Mouse (Mus musculus): ENCODE data around the gene Teddm1a.
A peak's percentile ranks its signal among the peaks of the same experiment; 100 is the strongest.

The Teddm1a gene

DNA sequence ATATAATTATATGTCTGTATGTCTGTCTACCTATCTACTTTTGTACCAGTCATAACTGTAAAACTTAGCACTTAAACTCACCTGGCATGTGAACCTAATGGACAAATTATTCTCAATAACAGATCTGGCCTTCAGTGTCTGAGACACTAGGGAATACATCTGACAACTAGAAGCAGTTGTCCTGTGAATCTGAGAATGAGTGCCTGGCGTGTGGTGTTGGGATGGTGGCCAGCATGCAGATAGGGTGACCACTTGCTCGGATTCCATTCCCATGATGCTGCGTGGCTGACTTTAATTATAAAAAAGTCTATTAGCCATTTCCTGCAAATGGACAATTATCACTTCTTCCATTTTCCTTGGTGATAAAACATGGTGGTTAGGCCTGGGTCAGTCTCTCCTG lies 14.3 kb downstream of the Teddm1a start:
- DNase-seq (ENCODE audit: low spot score) = no peak

DNA sequence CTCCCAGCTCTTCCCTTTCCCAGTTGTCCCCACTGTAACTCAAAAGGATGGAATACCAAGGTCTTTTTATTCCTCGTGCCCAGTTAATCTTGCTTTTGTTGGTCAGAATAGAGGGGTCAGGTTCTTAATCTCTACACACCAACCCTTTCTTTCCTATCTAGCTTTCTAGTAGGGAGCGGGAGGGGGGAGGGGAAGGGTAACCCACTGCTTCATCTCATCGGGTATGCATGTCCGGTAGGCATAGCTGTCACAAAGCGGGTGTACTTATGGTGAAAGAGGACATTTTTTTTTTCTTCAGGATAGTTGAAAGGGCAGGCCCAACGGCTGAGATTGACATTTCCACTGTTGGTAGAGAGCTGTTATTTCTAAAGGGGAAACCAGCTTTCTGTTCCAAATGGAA lies 16.7 kb downstream of the Teddm1a start:
- DNase-seq (ENCODE audit: low spot score) = no peak

DNA sequence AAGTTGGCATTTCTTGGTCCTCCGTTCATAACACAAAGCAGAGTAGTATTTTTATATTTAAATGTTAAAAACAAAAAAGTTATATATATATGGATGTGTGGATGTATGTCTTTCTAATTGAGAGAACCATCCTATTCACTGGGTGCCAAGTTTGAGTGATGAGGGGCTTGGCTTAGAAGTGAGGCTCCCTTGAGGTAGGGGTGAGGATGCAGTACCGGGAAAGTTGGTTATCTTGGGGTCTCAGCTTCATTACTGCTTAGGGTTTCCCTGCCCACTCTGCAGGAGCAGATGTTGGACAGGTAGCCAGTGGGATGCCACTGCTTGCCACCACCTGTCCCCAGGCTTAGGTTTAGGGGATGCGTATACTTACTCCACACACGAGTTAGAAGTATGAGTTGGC lies 17.2 kb downstream of the Teddm1a start:
- no peak for DNase-seq (ENCODE audit: low spot score)

DNA sequence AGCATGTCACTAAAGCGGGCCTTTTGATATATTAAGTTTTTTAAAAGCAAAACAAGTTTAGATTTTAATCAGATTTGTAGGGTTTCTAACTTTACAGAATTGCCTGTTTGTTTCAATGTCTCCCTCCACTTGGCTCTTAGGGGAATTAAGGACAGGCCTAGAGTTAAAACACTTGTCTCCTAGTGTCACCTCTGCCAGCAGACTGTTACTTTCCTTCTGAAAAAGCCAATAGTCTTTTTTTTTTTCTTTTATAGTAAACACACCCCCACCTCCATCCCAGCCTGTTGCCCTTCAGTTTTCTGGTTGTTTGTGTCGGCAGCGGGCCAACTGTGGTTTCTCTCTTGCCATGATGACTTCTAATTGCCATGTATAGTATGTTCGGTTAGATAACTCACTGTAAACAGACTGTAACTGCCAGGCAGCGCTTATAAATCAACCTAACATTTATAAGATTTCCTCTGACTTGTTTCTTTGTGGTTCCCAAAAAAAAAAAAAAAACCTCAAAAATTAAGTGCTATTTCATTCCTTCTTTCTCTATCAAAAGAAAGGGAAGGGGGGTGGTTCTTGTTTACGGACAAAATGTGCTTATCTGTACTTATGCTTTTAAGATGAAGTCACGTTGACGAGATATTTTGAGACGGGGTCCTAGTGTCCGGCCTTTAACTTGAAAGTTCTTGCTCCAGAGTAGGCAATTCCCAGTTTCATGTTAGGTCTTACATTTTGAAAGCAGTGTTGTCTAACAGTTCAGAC lies 17.8 kb downstream of the Teddm1a start:
- no peak for DNase-seq (ENCODE audit: low spot score)

DNA sequence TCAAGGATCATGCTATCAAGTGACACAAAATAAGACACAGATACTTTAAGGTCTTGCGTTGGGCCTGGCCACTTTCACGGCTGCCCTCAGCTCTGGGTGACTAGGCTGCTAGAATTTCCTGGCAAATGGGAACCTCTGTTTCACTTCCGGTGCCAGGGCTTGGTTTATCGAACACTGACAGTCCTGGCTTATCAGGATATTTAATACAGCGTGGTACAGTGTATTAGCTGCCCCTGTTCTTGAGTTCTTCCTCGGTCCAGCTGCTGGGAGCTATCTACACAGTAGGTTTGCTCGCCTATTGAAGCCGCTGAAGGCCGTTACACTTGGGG lies 18.4 kb downstream of the Teddm1a start:
- DNase-seq (ENCODE audit: low spot score) = no peak

DNA sequence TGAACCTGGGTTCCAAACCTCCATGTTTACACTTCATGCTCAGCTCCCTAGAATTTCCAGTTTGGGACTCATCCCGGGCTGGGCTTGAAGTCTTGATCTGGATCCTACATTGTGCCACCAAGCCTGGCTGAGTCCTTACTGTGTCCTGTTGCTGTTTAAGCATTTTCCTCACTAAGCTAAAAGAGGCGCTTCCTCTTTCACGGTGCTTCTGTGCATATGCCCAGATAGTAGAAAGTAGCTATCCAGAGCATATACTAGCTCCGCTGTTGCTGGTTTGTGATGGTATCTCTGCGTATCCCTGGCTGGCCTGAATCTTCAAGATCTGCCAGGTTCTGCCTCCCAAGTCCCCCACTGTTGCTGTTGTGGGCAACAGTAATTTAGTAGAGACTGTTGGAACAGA lies 18.9 kb downstream of the Teddm1a start:
- DNase-seq (ENCODE audit: low spot score) = no peak

DNA sequence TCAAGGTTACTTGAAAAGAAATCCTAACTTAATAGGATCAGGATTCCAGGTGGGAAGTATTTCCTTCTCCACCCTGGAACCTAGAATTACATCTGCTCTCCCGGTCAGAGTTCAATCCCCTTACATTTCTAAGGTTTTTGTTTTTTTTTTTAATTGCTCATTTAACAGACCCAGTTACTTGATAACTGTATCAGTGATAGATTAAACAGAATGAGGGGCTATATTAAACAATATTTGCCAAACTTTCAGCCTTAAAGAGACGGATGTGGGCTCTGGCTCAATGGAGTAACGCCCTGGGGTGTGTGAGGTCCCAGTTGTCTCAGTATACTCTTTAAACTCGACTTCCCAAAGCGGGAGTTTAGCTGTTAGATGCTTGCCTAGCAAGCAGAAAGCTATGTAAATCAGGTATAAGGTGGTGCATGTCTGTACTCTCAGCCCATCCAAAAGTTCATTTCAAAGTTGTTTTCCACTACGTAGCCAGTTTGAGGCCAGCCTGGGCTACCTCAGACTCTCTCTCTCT lies 19.8 kb downstream of the Teddm1a start:
- no peak for DNase-seq (ENCODE audit: low spot score)

DNA sequence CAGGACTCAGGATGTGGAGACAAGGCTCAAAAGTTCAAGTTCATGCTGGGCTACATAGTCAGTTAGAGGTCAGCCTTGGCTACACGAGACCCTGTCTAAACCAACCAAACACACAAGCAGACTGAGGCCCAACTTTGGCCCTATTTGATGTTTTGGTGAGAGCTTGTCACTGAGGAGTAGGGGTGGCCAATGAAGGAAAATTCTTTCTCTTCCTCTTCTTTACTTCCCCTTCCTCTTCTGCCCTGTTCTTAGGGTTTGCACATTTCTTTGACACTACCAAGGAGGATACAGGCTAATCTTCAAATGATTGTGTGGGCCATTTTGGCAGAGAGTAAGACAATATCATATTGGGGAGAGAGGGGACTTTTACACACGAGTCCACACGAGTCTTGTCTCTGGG lies 22.3 kb downstream of the Teddm1a start:
- DNase-seq (ENCODE audit: low spot score) = no peak

DNA sequence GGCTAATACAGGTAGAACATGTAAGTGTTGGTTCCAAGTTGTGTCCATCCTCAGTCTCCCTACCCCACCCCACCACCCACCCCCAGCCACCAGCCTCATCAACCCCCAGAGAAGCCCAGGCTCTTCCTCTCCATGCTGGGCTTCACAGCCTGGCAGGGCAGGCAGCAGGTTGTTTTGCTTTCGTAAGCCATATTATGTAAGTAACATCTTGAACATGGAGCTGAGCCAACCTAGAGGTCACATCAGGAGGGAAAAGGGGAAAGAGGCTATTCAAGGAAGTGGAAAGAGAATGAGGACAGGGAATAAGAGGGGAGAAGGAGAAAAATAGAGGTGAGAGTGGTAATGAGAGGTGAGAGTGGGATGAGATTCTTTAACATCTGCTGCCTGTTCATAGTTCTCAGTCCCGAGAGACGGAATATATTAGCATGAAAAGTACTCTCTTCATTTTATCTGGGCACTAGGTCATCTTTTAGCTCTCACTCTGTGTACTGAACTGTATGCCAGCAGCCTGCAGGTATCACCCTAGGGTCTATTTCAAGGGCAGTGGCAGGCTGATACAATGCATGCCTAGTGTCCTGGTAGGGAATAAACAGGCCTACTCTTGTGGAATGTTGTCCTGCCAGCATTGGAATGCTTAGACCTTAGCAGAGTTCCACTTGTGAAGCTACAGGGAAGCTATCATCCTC lies 27.1 kb downstream of the Teddm1a start:
- no peak for DNase-seq (ENCODE audit: low spot score)

DNA sequence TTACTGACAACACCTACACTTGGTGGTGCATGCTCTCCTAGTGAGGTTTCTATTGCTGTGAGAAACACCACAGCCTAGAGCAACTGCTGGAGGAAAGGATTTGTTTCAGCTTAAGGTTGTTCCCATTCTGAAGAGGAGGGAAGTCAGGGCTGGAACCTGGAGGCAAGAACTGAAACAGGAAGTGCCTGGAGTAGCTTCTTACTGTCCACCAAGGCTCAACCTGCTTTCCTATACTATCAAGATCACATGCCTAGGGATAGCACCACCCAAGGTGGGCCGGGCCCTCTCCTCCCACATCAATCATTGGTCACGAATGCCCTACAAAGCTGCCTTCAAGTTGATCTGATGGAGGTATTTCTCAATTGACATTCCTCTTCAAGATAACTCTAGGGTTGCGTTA lies 30.1 kb downstream of the Teddm1a start:
- no peak for DNase-seq (ENCODE audit: low spot score)

DNA sequence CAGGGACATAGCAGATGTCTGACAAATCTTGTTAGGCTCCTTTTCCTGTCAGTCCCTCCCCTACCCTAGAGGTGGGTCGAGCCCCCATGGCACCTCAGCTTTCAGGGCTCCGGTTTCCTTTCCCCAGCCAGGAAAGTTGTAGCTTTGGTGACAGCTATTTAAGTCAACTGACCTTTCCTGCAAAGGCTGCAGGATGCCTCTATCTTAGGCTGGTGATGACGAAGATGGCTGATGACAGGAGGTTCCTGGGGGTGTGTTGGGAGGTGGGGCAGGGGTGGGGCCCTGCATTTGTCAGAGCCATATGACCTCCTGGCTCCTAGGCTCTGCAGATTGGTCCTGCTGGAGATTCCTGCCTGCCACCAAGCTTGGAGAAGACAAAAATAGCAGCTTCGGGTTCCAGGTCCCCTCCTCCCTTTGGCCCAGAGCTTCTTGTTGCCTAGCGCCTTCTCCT lies 31.1 kb downstream of the Teddm1a start:
- DNase-seq (ENCODE audit: low spot score) = no peak

DNA sequence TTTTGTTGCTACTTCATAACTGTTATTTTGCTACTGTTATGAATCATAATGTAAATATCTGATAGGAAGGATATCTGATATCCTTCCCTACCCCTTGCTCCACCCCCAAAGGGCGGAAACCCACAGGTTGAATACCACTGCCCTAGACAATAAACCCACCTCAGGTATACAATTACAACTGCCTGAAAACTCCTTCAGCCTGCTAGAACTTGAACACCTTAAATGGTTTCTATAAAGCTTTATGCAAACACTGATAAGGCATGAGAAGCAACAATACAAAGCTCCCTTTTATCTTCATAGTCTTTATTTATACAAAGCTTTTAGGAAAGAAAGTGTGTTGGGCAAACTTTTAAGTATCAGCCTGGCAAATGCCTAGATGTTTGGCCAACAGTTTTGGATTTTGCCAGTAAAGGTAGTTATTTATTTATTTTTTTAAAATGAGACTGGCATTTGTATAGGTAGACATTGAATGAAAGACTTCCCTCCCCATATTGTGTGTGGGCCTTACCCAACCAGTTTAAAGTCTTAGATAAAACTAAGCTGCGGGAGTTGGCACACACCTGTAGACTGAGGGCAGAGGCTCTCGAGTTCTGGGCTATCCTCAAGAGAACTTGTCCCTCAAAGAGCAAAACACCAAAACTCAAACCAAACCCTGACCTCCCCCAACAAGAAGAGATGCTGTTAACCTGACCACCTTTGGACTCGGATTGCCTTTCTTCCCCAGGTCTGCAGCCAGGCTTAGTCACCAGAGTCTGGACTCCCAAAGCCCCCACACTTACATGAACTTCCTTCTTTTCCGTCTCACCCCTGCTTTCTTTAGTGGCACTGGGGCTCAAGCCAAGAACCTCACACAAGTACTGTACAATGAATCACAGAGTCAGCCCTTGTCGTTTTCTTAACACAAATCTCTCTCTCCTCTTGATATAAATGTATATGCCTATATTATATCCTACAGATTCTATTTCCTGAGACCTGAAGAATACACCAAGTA lies 33.1 kb downstream of the Teddm1a start:
- DNase-seq (ENCODE audit: low spot score) = peak; percentile 15

DNA sequence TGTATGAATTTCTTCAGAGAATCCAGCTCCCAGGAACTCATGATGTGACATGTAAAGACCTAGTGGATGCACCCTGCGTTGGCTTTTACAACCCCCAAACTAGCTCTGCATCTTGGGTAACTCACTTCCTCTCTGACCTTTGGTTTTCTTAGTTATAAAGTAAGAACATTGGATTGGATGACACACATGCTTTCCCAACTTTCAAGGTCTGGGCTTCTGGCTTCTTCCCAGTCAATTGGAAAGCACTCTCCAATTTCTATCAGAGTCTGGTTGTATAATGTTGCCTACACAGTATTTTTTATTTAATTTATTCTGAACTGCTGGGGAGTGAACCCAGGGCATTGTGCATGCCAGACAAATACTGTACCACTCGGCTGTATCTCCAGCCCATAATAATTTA lies 38.9 kb downstream of the Teddm1a start:
- no peak for DNase-seq (ENCODE audit: low spot score)

DNA sequence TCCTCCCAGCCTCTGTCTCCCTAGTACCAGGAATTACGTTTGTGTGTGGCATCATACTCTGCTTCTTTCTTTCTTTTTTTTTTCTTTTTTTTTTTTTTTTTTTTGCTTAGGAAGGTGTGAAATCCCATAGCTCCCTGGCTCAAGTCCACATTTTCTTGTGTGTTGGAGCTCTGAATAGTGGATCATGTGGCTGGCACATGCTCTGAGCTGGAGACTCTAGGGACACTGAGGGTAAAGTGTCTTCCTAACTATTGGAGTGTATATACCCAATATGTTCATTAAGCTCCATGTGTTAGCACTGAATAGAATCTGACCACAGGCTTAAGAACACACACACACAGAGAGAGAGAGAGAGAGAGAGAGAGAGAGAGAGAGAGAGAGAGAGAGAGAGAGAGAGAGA lies 42.2 kb downstream of the Teddm1a start:
- no peak for DNase-seq (ENCODE audit: low spot score)

DNA sequence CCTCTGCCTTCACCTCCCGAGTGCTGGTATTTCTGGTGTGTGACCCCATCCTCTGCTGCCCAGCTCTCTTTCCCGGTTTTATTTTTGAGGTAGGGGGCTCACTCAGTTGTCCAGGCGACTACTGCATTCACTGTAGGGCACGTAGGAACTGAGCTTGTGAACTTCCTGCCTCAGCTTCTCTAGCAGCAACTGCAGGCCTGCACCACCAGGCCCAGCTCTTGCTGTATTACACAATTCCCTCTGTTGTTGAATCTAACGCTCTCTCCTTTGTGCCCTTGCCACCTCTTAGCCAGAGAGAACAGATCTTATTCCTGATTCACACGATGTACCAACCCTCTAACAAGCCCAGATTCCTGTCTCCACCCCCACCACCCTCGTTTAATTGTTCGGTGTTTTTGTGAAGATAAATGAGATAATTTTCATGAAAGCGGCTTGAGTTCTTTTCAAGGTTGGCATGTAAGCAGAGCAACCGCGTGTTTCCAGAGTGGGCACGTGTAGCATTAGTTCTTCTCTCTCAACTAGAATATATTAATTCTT lies 44.4 kb downstream of the Teddm1a start:
- no peak for DNase-seq (ENCODE audit: low spot score)

DNA sequence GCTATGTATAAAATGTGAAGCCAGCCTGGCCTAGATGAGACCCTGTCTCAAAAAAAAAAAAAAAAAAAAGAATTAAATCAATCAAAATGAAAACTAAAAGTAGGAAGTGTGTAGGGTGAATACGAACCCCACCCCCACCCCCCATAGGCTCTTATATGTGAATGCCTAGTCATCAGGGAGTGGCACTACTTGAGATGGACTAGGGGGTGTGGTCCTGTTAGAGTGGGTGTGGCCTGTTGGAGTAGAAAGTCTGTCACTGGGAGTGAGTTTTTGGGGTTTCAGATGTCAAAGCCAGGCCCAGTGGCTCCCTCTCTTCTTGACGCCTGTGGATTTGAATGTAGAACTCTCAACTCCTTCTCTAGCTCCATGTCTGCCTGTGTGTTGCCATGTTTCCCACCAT lies 45.5 kb downstream of the Teddm1a start:
- DNase-seq (ENCODE audit: low spot score) = no peak

DNA sequence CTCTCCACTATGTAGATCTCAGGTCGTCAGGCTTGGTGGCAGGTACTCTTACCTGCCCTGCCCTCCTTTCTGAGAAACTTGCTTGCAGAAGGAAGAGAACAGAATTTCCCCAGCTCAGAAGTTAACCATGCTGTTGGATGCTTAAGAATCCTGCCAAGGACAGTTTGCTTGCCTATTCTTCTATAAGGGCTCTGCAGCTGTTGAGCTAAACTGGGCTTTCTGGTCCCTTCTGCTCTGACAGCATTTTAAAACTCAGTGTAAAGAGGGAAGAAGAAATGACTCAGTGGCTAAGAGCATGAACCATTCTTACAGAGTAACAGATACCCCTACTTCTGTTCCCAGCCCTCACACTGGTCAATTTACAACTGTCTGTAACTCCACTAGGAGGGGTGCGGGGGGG lies 49.4 kb downstream of the Teddm1a start:
- DNase-seq (ENCODE audit: low spot score) = no peak

All from yolk sac, embryonic 10.5 days (tissue).